Mouse (Mus musculus): ENCODE results near the gene Xxylt1. TPM values are rescaled to one million over a fixed set of nuclear protein-coding genes. Genes with fewer than 3 reads are reported as not detected.
A peak's percentile ranks its signal among the peaks of the same experiment; 100 is the strongest.

Xxylt1 gene
- polyA plus RNA-seq, 1 experiment: 16.2 TPM

DNA sequence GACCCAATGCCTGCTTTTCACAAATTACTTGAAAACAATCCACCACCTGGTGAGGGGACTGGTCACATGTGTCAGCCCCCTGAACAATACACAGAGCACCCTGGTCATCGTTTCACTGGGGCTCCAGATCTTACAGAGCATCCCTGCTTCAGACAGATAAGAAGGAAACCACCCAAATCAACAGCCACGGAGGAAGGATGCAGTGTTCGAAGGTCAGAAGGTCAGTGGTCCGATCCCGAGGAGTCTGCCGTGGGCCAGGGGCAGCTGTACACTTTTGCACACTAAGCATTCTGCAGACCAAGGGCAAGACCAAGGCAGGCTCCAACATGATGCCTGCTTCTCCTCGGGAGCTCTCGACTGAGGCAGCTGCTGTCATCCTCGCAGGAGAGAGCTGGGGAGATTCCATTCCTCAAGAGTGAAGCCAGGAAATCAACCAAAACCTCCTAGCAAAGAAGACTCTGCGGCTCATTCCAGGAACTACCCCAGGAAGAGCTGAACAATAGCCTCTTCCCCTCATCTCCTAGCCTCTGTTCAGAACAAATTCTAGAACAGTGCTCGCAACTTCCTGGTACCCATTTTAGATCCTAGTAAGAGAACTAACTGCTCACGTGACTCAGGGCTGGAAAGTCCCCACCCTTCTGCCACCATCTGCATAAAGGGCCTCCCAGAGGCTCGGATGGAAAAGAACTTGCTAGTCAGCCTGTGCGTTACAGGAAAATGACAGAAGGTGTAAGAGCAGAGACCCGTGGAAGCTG lies 14.7 kb downstream of the Xxylt1 start:
- H3K4me1 ChIP-seq (ENCODE audit: control insufficient read depth, insufficient read depth, low read length): peaks cover 3% of the 10 kb centered on the region
- peak overlapping the region; percentile 19; the same call in 1 of the 2 replicates for H3K27ac ChIP-seq (ENCODE audit: insufficient read depth, low read length)
- no peak for TF ChIP-seq CTCF (IDR thresholded peaks at IDR 0.05; ENCODE audit: extremely low read depth, insufficient read depth, low read length)
- no peak for TF ChIP-seq POLR2A (IDR thresholded peaks at IDR 0.05; ENCODE audit: extremely low read depth, insufficient read depth, low read length)
- H3K4me3 ChIP-seq (ENCODE audit: insufficient read depth, low read length): no peak overlapping the region

DNA sequence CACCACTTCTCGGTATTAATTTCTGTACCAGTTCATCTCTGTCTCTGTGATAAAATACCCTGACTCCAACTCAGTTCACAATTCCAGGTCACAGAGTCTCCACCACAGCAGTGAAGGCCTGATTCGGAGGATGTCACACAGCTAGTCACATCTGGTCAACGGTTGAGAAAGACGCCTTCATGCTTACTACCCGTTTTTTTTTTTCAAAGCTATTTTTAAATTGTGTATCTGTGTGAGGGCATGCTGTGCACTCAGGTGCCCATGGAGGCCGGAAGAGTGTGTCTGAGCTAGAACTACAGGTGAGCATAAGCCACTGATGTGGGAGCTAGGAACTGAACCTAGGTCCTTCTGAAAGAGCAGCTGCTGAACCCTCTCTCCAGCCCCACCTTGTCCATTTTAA lies 16.4 kb downstream of the Xxylt1 start:
- Histone ChIP-seq H3K4me1 (ENCODE audit: control insufficient read depth, insufficient read depth, low read length) (peaks cover 3% of the 10 kb centered on the region), H3K27ac (ENCODE audit: insufficient read depth, low read length) (no peak overlapping the region), H3K4me3 (ENCODE audit: insufficient read depth, low read length) (no peak overlapping the region)
- no peak for TF ChIP-seq POLR2A (IDR thresholded peaks at IDR 0.05; ENCODE audit: extremely low read depth, insufficient read depth, low read length)
- no peak for TF ChIP-seq CTCF (IDR thresholded peaks at IDR 0.05; ENCODE audit: extremely low read depth, insufficient read depth, low read length)

DNA sequence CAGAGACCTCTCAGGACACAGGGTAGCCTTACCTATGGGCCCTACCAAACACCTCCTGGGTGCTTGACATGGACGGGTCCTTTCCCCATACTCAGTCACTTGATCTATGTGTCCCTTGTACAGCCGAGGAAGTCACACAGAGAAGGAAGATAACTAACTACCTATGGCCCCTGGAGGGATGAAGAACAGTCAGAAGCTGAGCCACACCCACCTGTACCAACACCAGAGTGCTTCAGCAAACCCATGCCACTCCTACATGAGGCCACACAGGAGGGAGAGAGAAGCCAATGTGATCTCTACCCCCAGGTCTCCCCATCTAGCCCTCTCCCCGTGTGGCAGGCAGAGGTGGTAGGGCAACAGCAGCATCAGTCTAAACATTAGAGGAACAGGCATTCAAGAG lies 18.3 kb downstream of the Xxylt1 start:
- H3K4me1 ChIP-seq (ENCODE audit: control insufficient read depth, insufficient read depth, low read length): peaks cover 3% of the 10 kb centered on the region
- no peak for TF ChIP-seq CTCF (IDR thresholded peaks at IDR 0.05; ENCODE audit: extremely low read depth, insufficient read depth, low read length)
- no peak for TF ChIP-seq POLR2A (IDR thresholded peaks at IDR 0.05; ENCODE audit: extremely low read depth, insufficient read depth, low read length)
- H3K27ac ChIP-seq (ENCODE audit: insufficient read depth, low read length): no peak overlapping the region
- no peak overlapping the region for H3K4me3 ChIP-seq (ENCODE audit: insufficient read depth, low read length)

- Histone ChIP-seq H3K4me3 (ENCODE audit: insufficient read depth, low read length) (no peak overlapping the region), H3K27ac (ENCODE audit: insufficient read depth, low read length) (no peak overlapping the region), H3K4me1 (ENCODE audit: control insufficient read depth, insufficient read depth, low read length) (peaks cover 1% of the 10 kb centered on the region)
- TF ChIP-seq CTCF (IDR thresholded peaks at IDR 0.05; ENCODE audit: extremely low read depth, insufficient read depth, low read length) (no peak), POLR2A (IDR thresholded peaks at IDR 0.05; ENCODE audit: extremely low read depth, insufficient read depth, low read length) (no peak)
Measured at GRCm38 (mm10) chr16:31061246-31061880, 19.9 kb downstream of the Xxylt1 start.

DNA sequence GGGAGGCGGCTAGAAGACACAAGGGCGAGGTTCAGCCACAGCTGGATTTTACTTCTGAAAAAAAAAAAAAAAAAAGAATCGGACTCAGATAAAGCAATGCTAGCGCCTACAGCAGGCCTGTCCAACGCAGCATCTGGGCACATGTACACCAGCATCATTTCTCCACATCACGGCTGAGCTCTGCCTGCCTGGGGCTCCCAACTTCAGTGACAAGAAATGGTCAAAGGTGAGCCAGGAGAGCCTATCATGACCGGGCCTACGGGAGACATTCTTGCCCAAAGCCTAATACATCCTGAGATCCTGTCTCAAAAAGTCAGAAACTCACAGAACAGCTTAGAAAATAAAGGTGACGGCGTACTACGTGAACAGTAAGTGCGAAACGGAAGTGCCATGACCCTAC lies 20.5 kb downstream of the Xxylt1 start:
- no peak overlapping the region for H3K4me3 ChIP-seq (ENCODE audit: insufficient read depth, low read length)
- H3K4me1 ChIP-seq (ENCODE audit: control insufficient read depth, insufficient read depth, low read length): no peaks in the 10 kb centered on the region
- TF ChIP-seq POLR2A (IDR thresholded peaks at IDR 0.05; ENCODE audit: extremely low read depth, insufficient read depth, low read length) (no peak), CTCF (IDR thresholded peaks at IDR 0.05; ENCODE audit: extremely low read depth, insufficient read depth, low read length) (no peak)
- H3K27ac ChIP-seq (ENCODE audit: insufficient read depth, low read length): no peak overlapping the region

DNA sequence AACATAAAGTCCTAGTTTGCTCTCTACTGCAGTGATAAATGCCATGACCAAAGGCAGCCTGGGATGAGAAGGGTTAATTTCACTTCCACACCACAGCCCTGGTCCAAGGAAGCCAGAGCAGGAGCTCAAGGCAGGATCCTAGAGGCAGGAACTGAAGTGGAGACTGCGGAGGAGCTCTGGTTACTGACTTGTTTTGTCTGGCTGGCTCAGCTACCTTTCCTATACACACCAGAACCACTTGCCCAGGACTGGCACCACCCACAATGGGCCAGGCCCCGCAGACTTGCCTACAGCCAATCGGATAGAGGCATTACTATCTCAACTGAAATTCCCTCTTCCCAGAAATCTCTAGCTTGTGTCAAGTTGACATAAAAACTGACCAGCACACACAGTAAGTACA lies 21.0 kb downstream of the Xxylt1 start:
- Histone ChIP-seq H3K27ac (ENCODE audit: insufficient read depth, low read length) (no peak overlapping the region), H3K4me3 (ENCODE audit: insufficient read depth, low read length) (no peak overlapping the region), H3K4me1 (ENCODE audit: control insufficient read depth, insufficient read depth, low read length) (no peaks in the 10 kb centered on the region)
- TF ChIP-seq POLR2A (IDR thresholded peaks at IDR 0.05; ENCODE audit: extremely low read depth, insufficient read depth, low read length) (no peak), CTCF (IDR thresholded peaks at IDR 0.05; ENCODE audit: extremely low read depth, insufficient read depth, low read length) (no peak)

DNA sequence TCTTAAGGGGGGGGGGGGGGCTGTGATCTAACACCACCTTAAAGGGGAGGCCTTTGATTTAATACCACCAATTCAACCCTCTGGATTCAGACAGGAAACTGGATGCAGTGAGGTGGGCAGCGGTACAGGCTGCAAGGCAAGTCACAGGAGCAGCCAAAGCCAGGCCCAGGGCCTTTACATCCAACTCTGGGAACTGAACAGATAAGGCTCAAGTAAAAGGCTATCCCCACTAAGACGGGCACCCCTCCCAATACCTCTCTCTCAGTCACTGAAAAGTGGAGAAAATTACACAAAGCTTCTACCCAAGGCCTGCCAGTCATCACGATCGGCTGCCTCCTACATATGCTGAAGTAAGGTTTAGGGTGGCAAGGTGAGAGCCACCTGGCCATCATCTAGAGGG lies 21.5 kb downstream of the Xxylt1 start:
- TF ChIP-seq POLR2A (IDR thresholded peaks at IDR 0.05; ENCODE audit: extremely low read depth, insufficient read depth, low read length) (no peak), CTCF (IDR thresholded peaks at IDR 0.05; ENCODE audit: extremely low read depth, insufficient read depth, low read length) (no peak)
- no peak overlapping the region for H3K27ac ChIP-seq (ENCODE audit: insufficient read depth, low read length)
- H3K4me3 ChIP-seq (ENCODE audit: insufficient read depth, low read length): no peak overlapping the region
- H3K4me1 ChIP-seq (ENCODE audit: control insufficient read depth, insufficient read depth, low read length): no peaks in the 10 kb centered on the region

- no peaks in the 10 kb centered on the region for H3K4me1 ChIP-seq (ENCODE audit: control insufficient read depth, insufficient read depth, low read length)
- H3K4me3 ChIP-seq (ENCODE audit: insufficient read depth, low read length): no peak overlapping the region
- no peak for TF ChIP-seq CTCF (IDR thresholded peaks at IDR 0.05; ENCODE audit: extremely low read depth, insufficient read depth, low read length)
- no peak for TF ChIP-seq POLR2A (IDR thresholded peaks at IDR 0.05; ENCODE audit: extremely low read depth, insufficient read depth, low read length)
- no peak overlapping the region for H3K27ac ChIP-seq (ENCODE audit: insufficient read depth, low read length)
Measured at GRCm38 (mm10) chr16:31052812-31053211, 28.4 kb downstream of the Xxylt1 start.

DNA sequence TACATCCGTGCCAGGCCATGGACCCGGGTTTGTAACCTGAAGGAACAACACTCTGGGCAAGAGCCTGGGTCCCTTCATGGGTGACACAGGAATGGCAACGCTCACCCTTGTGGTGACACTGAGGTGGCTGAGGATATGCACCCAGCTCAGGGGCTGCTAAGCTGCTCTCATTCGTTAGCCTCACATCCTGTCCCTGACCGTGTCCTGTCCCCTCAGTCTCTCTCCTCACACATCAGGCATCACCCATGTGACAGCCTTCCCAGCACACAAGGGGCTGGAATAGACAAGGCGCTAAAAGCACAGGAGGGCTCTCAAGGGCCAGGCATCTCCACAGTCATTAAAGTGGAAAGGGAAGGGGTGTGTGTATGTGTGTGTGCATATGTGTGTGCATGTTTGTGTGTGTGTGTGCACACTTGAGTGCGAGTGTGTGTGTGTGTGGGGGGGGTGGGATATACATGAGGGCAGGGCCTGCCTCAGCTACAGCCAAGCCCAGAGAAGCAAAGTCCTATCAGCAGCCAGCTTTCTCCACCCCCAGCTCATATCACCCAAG lies 29.0 kb downstream of the Xxylt1 start:
- Histone ChIP-seq H3K27ac (ENCODE audit: insufficient read depth, low read length) (no peak overlapping the region), H3K4me3 (ENCODE audit: insufficient read depth, low read length) (no peak overlapping the region), H3K4me1 (ENCODE audit: control insufficient read depth, insufficient read depth, low read length) (peaks cover 1% of the 10 kb centered on the region; the same call in 1 of the 2 replicates)
- TF ChIP-seq CTCF (IDR thresholded peaks at IDR 0.05; ENCODE audit: extremely low read depth, insufficient read depth, low read length) (no peak), POLR2A (IDR thresholded peaks at IDR 0.05; ENCODE audit: extremely low read depth, insufficient read depth, low read length) (no peak)

- Histone ChIP-seq H3K27ac (ENCODE audit: insufficient read depth, low read length) (no peak overlapping the region), H3K4me1 (ENCODE audit: control insufficient read depth, insufficient read depth, low read length) (peaks cover 4% of the 10 kb centered on the region; the same call in 1 of the 2 replicates), H3K4me3 (ENCODE audit: insufficient read depth, low read length) (no peak overlapping the region)
- TF ChIP-seq POLR2A (IDR thresholded peaks at IDR 0.05; ENCODE audit: extremely low read depth, insufficient read depth, low read length): no peak
- TF ChIP-seq CTCF (IDR thresholded peaks at IDR 0.05; ENCODE audit: extremely low read depth, insufficient read depth, low read length): no peak
Measured at GRCm38 (mm10) chr16:31050701-31051100, 30.5 kb downstream of the Xxylt1 start.
